Mouse (Mus musculus) NIH3T3 (cell line): Measurements from ENCODE around the gene Adamts18.

Source experiments
- DNase-seq: peaks from one replicate; pipeline ENCODE4 v3.0.0-alpha.2; 2012; ENCODE audit warnings: low read depth

Gene Adamts18

GRCm38 (mm10) chr8:113848653-113849135, at the start of gene Adamts18:
Gene Adamts18, minus strand, starts transcription at chr8:113848738.
- no peak for DNase-seq

- no peak for DNase-seq
These were observed 47.9 kb upstream of the Adamts18 start for GRCm38 (mm10) chr8:113896446-113896845.

GRCm38 (mm10) chr8:113891376-113891775, 42.8 kb upstream of the Adamts18 start:
- DNase-seq = no peak

- no peak for DNase-seq
These were observed 38.0 kb upstream of the Adamts18 start for GRCm38 (mm10) chr8:113886509-113886908.

- DNase-seq = no peak
These were observed 36.6 kb upstream of the Adamts18 start for GRCm38 (mm10) chr8:113885101-113885500.

- no peak for DNase-seq
These were observed 35.5 kb upstream of the Adamts18 start for GRCm38 (mm10) chr8:113883994-113884393.

GRCm38 (mm10) chr8:113882558-113882957, 34.0 kb upstream of the Adamts18 start:
- DNase-seq = no peak

DNA sequence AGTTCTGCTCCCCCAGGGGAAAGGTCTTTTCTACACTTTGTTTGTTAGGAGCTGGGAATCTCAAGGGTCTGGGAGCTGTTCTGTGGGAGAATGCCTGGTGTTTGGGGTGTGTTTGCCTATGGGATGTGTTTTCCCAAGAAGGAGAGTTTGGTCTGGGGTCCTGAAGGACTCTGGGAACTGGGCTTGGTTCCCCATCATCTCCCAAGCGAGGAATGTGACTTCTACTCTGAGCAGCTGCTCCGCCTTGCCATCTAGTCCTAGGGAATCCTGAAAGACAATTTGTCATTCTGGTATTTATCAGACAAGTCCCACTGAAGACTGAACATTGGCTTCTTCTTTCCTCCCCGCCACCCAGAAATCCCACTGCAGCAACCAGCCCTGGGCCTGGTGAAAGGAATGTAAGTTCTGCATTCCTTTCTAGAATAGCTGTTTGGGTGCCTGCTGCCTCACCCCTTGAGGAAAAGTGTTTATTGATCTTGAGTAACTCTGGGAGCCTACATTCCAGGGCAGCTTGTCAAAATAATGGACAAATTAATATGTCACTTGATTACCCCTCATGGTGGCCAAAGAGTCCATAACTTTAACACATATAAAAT, 30.0 kb upstream of the Adamts18 start:
- no peak for DNase-seq

GRCm38 (mm10) chr8:113873446-113874120, 25.0 kb upstream of the Adamts18 start:
- DNase-seq = no peak

DNA sequence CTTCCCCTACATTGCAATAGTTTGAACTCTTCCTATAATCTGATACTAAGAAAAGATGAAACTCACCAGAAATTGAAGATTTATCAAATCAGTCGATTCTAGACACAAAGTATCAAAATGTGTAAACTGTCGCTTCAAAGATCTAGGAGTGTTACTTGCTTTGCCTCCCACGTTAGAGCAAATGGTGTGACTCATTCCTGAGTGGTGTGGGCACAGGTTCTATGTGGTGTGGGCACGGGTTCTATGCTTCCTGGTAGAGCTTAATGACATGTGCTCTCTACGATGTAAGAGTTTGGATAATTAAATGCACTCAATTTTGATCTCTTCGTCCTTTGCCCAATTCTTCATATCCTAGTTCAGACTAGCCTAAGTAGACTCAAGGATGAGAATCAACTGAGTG, 23.9 kb upstream of the Adamts18 start:
- DNase-seq = no peak

DNA sequence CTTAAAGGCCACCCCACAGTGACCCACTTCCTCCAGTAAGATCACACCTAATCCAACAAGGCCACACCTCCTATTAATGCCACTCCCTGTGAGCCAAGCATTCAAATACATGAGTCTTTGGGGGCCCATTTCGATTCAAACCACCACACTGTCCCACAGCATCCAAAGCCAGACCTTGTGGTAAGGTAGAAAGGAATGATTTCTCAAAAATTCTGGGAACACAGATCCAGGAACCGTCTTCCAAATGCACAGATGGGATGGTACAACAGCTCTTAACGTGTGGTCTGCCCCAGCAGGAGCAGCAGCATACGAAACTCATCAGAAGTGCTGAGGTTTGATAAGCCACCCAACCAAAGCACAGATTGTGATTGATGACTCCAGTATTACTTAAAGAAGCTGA, 18.0 kb upstream of the Adamts18 start:
- no peak for DNase-seq

- no peak for DNase-seq
These were observed 17.0 kb upstream of the Adamts18 start for GRCm38 (mm10) chr8:113865326-113866093.

DNA sequence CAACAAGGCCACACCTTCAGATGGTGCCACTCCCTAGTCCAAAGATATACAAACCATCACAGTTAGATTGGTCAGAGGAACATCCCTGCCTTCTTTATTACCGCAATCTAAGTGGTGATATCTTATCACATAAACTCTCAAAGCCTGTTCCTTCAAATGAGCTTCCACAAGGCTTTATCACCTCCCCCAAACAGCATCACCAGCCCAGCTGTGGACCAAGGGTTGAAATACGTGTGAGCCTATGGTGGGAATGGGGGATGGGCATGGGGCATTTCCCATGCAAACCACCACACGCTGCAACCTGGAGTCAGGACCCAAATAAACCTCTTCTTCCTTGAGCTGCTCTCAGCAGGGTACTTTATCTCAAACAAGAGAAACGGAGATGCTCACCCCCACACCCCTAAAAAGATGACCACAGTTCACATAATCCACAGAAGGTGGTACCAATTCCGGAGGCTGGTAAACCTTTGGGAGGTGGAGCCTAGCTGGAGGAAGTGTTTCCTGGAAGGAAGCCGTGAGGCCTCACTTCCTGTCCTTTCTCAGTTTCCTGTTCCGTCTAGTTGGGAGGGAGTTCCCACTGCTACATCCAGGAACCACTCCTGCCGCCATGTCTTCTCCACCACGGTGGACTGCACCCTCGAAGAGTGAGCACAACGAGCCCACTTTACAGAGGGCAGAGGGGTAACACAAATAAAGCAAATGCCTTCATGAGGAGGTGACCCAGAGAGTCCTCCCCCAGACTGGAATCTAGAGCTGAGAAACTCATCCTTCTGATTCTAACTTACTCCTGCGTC, 11.5 kb upstream of the Adamts18 start:
- DNase-seq = no peak

DNA sequence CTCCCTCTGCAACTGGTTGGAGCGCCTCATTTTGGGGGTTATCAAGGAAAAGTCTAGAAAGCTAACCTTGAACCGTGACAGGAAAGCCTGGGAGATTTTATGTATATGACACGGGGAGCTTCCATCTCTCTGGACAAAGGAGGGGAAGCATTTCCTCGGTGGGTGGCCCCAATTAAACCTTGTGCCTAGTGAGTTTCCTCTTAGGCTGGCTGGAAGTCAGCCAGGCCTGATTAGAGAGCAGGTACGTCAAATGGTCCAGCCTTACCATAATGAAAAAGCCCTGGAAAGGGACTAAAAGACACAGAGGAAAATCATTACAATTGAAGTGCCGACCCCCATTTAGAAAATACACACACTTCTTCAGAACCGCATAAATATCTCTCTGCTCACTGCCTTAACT, 10.3 kb upstream of the Adamts18 start:
- no peak for DNase-seq

- no peak for DNase-seq
These were observed 6.2 kb upstream of the Adamts18 start for GRCm38 (mm10) chr8:113854622-113855293.

DNA sequence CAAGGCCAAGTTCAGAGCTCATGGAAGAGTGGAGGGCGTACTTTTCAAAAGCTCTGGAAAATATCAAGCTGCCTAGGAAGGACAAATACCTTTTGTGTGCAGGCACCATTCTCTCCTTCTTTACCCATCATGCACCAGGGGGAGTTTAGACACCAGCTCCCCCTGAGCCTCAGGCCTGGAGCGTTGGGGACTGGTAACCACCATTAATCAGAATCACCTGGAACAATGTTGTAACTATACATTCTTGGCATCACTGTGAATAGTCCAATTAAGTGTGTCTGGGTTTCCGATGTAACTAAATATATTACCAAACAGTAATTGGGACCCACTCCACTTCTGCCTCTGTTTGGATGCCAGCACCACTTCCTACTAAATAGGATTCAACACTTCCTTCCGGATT, 5.2 kb upstream of the Adamts18 start:
- DNase-seq = no peak

DNA sequence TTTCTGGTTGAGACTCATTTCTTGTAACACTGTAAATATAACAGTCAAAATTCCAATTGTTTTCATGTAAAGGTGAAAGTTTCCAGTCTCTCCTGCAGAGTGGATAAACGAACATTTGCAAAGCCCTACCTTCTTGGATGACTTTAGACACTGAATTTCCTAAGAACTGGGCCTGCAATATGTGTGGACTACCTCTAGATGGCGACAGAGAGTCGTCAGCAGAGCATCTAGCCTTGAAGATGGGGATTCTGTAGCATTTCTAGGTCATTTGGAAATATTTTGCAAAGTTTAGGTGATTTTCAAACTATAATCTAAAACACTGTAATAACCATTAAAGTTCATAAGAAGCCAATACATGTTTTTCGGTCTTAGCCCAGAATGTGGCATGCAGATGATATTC, 3.1 kb upstream of the Adamts18 start:
- peak; percentile 40 for DNase-seq

DNA sequence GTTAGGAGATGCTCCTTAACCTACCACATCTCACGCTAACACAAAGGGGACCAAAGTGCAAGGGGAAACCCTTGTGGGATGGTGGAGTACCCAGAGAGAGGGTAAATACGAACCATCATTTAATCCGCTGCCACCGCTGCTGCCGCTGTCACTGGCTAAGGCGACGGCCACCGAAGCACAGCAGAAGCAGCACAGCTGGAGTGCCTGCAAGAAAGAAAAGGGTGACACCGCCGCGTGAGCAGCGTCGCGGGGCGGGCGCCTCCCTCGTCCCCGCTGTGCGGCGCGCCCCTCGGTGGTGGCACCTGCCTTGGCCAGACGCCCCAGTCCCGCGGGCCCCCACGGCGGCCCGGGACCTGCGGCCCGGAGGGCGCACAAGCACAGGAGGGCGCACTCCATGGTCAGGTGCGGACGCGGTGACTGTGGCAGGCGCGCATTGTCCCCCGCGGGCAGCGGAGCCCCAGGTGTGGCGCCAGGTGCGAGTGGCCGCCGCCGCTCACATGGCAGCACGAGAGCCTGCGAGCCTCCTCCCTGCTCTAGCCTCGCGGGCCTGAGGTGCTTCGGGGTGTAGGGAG, 371 bp downstream of the Adamts18 start:
- no peak for DNase-seq

DNA sequence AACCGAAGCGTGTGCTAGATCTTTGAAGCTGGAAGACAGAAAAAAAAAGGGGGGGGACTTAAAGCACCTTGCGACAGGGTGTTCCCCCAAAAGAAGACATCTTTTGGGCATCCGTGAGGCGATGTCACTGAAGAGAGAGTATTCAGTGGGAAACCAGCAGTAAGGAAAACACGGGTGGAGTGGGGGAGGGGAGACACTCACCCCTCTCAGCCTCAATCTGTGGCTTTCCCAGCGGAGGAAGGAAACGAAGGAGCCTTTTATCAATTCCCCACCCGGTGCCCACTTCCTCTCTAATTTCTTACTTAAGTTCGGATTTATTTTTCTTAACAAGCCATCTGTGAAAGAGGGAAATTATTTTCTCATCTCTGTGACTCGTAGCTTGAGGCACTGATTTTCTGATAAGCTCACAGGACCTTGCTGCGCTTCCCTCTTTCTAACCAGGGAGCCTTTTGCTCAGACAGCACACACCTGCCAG, 895 bp downstream of the Adamts18 start:
- no peak for DNase-seq

DNA sequence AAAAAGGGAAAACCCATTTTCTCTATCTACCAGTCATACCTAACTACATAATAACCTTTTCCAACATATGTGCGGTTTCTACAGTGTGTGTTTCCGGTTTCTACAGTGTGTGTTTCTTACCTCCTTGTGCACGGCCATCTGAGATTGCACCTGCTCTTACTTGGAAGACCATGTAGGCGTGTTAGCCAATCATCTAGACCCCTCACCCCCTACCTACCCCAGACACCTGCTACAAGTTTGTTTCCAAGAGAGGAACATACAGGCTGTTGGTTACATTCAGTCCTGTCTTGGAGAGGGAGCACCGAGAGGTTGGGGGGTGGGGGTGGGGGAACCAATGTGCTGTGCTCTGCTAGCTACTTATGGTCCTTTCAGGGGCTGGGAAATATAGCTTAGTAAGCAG, 1.9 kb downstream of the Adamts18 start:
- no peak for DNase-seq

GRCm38 (mm10) chr8:113844801-113845301, 3.7 kb downstream of the Adamts18 start:
- peak; percentile 8 for DNase-seq
